Mouse (Mus musculus): ENCODE measurements around the gene Opcml.

- TF ChIP-seq CTCF (IDR thresholded peaks at IDR 0.05; ENCODE audit: extremely low read depth, insufficient read depth, insufficient read length, insufficient replicate concordance) (no peak), POLR2A (IDR thresholded peaks at IDR 0.05; ENCODE audit: low read depth, low read length) (no peak)
Observed at GRCm38 (mm10) chr9:28386527-28387175, 596.1 kb downstream of the Opcml start.

Measured in spleen, adult 2 months (tissue).